Mouse (Mus musculus): ENCODE data around the gene C1qbp. TPM values are rescaled to one million over a fixed set of nuclear protein-coding genes. Genes with fewer than 3 reads are reported as not detected.
A peak's percentile ranks its signal among the peaks of the same experiment; 100 is the strongest.

C1qbp gene
- total RNA-seq (2017) = 13.3 and 14.7 TPM in 2 replicates

GRCm38 (mm10) chr11:70982557-70983228 lies at the start of gene C1qbp:
Gene C1qbp (minus strand): TSS chr11:70983026.
- ATAC-seq (ENCODE audit: extremely low read depth, insufficient number of reproducible peaks, low FRiP score, poor library complexity, severe bottlenecking) = peak; percentile 94

- no peak for ATAC-seq (ENCODE audit: extremely low read depth, insufficient number of reproducible peaks, low FRiP score, poor library complexity, severe bottlenecking)
Observed at GRCm38 (mm10) chr11:71032070-71032469, 49.2 kb upstream of the C1qbp start.

GRCm38 (mm10) chr11:71029403-71030118 lies 46.7 kb upstream of the C1qbp start:
- no peak for ATAC-seq (ENCODE audit: extremely low read depth, insufficient number of reproducible peaks, low FRiP score, poor library complexity, severe bottlenecking)

DNA sequence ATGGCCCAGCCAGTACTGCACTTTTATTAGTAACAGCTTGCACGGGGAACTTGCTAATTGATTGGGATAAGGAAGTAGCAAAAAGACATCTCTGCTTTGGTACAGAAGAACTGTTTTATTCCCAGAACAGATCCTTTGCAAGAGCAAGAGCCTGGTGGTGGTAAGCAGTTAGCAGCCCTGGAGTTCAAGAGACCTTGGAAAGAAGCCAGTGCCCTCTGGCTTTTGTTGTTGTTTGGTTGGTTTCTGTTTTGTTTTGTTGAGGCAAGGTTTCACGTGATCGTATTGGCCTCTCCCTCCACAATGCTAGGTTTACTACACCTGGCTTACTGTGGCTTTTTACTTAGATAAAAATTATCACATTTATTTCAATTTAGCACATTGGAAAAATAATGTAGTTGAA lies 45.5 kb upstream of the C1qbp start:
- no peak for ATAC-seq (ENCODE audit: extremely low read depth, insufficient number of reproducible peaks, low FRiP score, poor library complexity, severe bottlenecking)

DNA sequence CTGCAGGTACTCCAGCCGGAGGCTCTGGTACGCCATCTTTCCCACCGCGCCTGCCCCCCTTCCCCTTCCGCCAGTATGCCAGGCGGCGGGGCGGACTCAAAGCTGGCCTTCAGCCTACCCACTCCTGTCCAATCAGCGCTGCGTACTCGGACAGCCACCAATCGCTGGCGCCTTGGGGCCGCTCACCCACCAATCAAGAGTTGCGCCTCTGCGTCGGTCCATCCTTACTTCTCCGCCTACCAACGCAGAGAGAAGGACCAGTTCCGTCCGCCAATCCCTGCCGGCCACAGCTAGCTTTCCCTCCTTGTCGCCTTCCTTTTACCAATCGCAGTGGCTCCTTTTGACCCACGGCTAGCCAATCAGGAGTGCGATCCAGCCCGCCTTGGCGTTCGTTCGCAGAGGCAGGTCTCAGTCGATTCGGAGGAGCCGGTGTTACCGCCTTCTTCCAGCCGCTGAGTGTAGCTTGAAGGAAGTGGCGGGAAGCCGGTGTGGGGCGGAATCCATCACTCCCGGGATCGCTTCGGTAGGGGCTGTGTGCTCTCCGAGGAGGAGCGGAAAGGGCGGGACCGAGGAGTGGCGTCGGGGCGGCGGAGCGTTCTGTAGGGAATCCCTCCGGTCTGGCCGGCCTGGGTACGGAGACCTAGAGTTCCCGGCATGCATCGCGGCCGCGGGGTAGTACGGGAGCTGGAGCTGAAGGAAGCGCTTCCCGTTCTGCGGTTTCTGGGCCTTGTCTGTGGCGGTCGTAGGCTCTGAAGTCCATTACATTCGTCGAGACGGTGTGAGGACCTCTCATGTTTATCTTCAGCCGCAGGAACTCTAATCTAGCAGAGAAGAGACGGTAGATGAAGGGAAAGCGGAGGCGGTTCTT lies 36.6 kb upstream of the C1qbp start, which contains the start of the genes Mis12 and Derl2:
TSS of gene Mis12 (plus strand) at position 411 of the 868 bp plus-strand sequence.
TSS of gene Derl2 (minus strand) at position 641 of the 868 bp plus-strand sequence.
- ATAC-seq (ENCODE audit: extremely low read depth, insufficient number of reproducible peaks, low FRiP score, poor library complexity, severe bottlenecking) = peak; percentile 95

DNA sequence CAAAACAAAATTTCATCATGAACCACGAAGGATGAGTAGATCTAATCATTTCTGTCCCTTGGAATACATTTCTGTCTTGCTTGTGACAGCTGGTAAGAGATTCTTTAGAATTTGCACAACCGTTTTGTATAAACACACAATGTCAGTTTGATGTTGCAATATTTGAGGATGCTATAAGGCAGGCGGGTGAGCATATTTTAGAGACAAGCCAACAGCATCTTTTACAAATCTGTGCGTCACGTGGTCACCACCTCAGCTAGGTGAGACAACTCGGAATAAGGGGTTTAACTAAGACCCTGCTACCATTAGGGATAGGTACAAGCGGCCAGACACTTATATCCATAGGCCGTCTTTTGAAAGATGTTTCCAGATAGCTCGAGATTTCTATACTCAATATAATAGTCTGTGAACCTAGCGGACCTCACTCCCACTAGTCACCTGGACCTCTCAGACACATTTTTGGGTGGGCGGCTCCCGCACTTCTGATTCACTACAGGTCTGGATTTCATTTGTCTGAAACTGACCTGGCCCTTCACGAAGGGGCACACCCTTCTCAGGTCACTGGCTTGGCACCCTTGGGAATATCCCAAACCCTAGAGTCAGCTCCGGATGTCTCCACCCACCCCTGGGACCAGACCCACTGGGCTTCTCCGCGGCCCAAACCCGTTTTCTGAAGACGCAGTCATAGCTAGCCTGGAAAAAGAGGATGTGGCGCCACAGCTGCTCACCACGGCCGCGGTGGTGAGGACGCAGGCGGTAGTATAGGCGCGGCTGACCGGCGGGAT lies 35.8 kb upstream of the C1qbp start:
- no peak for ATAC-seq (ENCODE audit: extremely low read depth, insufficient number of reproducible peaks, low FRiP score, poor library complexity, severe bottlenecking)

DNA sequence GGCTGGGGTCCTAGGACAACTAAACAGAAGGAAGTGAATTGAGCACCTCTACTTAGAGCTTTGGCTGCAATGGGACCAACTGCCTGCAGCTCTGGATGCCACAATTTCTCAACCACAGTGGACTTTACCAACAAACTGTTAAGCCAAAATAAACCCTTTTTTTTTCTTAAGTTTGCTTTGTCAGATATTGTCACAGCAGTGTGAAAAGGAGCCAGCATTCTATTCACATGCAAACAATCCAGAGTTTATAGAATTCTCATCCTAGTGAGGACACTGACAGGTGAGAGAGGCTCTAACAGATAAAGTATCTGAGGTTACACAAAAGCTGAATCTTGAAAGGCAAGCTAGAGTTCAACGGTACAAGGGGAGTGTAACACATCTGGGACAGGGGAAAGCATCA lies 34.2 kb upstream of the C1qbp start:
- ATAC-seq (ENCODE audit: extremely low read depth, insufficient number of reproducible peaks, low FRiP score, poor library complexity, severe bottlenecking) = no peak

- ATAC-seq (ENCODE audit: extremely low read depth, insufficient number of reproducible peaks, low FRiP score, poor library complexity, severe bottlenecking) = no peak
Observed at GRCm38 (mm10) chr11:71012743-71013142, 29.9 kb upstream of the C1qbp start.

- no peak for ATAC-seq (ENCODE audit: extremely low read depth, insufficient number of reproducible peaks, low FRiP score, poor library complexity, severe bottlenecking)
Observed at GRCm38 (mm10) chr11:71008321-71008720, 25.5 kb upstream of the C1qbp start.

- no peak for ATAC-seq (ENCODE audit: extremely low read depth, insufficient number of reproducible peaks, low FRiP score, poor library complexity, severe bottlenecking)
Observed at GRCm38 (mm10) chr11:71007831-71008230, 25.0 kb upstream of the C1qbp start.

DNA sequence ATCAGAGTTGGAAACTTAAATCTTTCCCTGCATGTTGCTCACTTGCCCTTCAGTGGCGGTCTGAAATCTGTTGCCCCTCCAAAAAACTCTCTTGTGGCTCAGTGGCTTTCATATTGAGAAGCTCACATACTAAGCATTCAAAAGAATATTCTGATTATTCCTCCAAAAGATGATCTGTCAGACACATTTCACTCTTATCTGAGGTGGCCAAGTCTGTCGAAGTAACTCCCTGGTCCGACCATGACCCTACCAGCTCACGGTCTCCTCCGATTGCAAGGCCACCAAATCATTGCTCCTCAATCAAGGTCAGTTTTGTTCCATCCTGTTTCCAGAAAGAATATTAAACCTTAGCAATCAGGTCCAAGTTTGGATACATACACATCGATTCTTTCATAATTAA lies 24.2 kb upstream of the C1qbp start:
- ATAC-seq (ENCODE audit: extremely low read depth, insufficient number of reproducible peaks, low FRiP score, poor library complexity, severe bottlenecking) = no peak

DNA sequence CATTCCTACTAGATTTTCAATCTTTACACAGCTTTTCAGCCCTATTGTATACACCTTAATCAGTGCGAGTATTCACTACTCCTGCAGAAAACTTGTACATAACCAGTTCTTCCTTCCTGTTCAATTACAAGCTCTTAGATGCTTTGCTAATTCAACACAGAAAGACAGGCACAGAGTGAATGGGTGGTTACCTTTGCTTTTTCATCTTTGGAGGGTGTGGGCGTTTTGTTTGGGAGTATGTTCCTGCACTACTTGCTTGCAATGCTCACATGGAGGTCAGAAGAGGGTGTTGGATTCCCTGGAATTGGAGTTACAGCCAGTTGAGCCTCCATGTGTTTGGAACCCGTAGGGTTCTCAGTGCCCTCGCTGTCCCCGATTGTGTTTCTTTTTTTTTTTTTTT lies 22.2 kb upstream of the C1qbp start:
- ATAC-seq (ENCODE audit: extremely low read depth, insufficient number of reproducible peaks, low FRiP score, poor library complexity, severe bottlenecking) = no peak

- peak; percentile 99 for ATAC-seq (ENCODE audit: extremely low read depth, insufficient number of reproducible peaks, low FRiP score, poor library complexity, severe bottlenecking)
Observed at GRCm38 (mm10) chr11:71004316-71004773, 21.5 kb upstream of the C1qbp start, which contains the start of gene Dhx33. Gene Dhx33 (minus strand): TSS chr11:71004437.

DNA sequence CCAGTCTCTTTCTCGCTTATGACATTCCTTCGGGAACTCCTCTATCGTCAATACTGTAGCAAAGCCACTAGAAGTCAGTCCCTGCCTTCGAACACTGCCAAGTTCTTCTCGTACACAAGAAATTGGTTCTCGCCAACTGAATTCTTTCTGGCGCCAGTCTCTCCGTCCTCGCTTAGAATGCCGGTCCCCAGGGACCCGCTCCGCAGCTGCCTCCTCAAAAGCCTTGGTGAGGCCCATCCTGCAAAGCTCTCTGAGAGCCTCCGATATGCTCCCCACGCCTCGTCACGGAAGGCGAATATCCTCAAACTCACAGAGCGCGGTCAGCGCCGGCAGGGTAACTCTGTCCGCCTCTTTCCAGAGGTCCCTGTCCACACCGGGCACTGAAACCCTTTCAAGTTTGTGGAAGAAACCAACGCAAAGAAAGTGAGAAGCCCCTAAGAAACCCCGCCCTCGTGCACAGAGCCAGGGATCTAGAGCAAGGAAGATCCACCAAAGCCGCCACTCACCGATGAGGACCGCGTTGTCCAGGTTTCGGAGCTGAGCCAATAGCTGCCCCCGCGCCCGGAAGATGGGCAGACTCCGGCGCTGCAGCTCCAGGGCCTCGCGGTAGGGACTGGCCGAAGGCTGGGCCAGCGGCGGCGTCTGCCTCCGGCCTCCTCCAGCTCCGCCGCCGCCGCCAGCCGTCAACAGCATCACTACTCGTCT lies 20.9 kb upstream of the C1qbp start:
- no peak for ATAC-seq (ENCODE audit: extremely low read depth, insufficient number of reproducible peaks, low FRiP score, poor library complexity, severe bottlenecking)

GRCm38 (mm10) chr11:71001167-71001566 lies 18.3 kb upstream of the C1qbp start:
- no peak for ATAC-seq (ENCODE audit: extremely low read depth, insufficient number of reproducible peaks, low FRiP score, poor library complexity, severe bottlenecking)

GRCm38 (mm10) chr11:70982030-70982429 lies 796 bp downstream of the C1qbp start:
- no peak for ATAC-seq (ENCODE audit: extremely low read depth, insufficient number of reproducible peaks, low FRiP score, poor library complexity, severe bottlenecking)

DNA sequence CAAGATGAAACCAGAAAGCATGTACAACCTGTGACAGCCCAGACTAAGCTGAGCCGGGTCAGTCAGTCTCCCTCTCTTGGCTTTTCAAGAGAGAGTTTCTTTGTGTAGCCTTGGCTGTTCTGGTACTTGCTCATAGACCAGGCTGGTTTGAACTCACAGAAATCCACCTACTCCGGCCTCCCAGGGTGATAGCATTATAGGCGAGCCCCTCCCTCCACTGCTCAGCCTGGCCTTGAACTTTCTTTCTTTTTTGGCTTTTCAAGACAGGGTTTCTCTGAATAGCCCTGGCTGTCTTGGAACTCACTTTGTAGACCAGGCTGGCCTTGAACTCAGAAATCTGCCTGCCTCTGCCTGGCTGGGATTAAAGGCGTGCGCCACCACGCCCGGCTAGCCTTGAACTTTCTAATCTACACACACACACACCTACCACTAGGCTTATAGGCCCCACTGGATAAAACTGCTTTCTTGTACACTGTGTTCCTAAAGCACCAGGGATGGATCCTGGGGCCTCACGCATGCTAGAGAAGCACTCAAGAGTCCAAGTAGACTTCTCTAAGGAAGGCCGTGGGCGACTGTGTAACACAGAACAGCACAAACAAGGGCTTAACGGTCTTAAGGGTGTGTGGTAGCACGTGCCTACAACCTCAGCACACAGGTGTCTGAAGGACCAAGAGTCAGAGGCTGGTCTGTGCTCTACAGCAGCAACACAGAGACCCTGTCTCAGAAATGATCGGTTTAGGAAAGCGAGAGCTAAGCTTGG lies 1.9 kb downstream of the C1qbp start:
- ATAC-seq (ENCODE audit: extremely low read depth, insufficient number of reproducible peaks, low FRiP score, poor library complexity, severe bottlenecking) = no peak
